In genomic region chr8:47994618-47995274, GRCm38 (mm10) we compare ENCODE assay signal across 9 mouse cellular contexts. TPM values are rescaled to one million over a fixed set of nuclear protein-coding genes. Genes with fewer than 3 reads are reported as not detected.
DNase-seq lines count a peak whose midpoint lies in the region; ATAC-seq and TF ChIP-seq lines count a peak whose summit lies in the region.
"Had no signal": no experiment of that assay in that cellular context is flagged by ENCODE, and none has a peak within 500 bp of the region (broad histone marks: within the 10 kb centered on the region; RNA-seq: fewer than 3 reads in every experiment).

No protein-coding gene starts in this region.

- no peaks in the 10 kb centered on the region for H3K9me3 ChIP-seq in liver, embryonic 14.5 days (ENCODE audit: control insufficient read depth, low read length)
- H3K9me3 ChIP-seq in midbrain, embryonic 15.5 days = no peaks in the 10 kb centered on the region

- no peak overlapping the region for H3K4me3 ChIP-seq in liver, embryonic 14.5 days (ENCODE audit: insufficient read depth in 1 of 2, low read depth in 2 of 2, low read length in 2 of 2)
- no peak overlapping the region for H3K4me3 ChIP-seq in midbrain, embryonic 15.5 days

- H3K27me3 ChIP-seq in liver, embryonic 14.5 days (ENCODE audit: control insufficient read depth, insufficient read depth, low read length) = 0 out of 2 replicates have a peak, but pooled peaks cover 2% of the 10 kb centered on the region
- no peaks in the 10 kb centered on the region for H3K27me3 ChIP-seq in midbrain, embryonic 15.5 days (replicated peaks)

- 0 out of 4 replicates have a peak, but pooled peaks cover 0 to 2% of the 10 kb centered on the region in 2 experiments for H3K4me1 ChIP-seq in liver, embryonic 14.5 days (replicated peaks; ENCODE audit: control insufficient read depth in 2 of 2, insufficient read depth in 2 of 2, low read length in 1 of 2)
- peaks cover 8% of the 10 kb centered on the region for H3K4me1 ChIP-seq in midbrain, embryonic 15.5 days

- no peak for TF ChIP-seq EP300 in liver, embryonic 14.5 days (IDR thresholded peaks at IDR 0.05; ENCODE audit: low read depth)

- no peaks in the 10 kb centered on the region for H3K36me3 ChIP-seq in liver, embryonic 14.5 days (replicated peaks; ENCODE audit: control insufficient read depth, insufficient read depth, low read depth)
- no peaks in the 10 kb centered on the region for H3K36me3 ChIP-seq in midbrain, embryonic 15.5 days (replicated peaks)

- no peak for ATAC-seq in liver, embryonic 14.5 days (ENCODE audit: insufficient read depth)
- ATAC-seq in midbrain, embryonic 15.5 days (replicated peaks) = no peak

- no peak for TF ChIP-seq CTCF in liver, embryonic 14.5 days (IDR thresholded peaks at IDR 0.05; ENCODE audit: low read depth)

- H3K4me2 ChIP-seq in liver, embryonic 14.5 days (ENCODE audit: low read depth) = peak overlapping the region; percentile 18; the same call in 1 of the 2 replicates
- no peak overlapping the region for H3K4me2 ChIP-seq in midbrain, embryonic 15.5 days

- WGBS in liver, embryonic 14.5 days (ENCODE audit: insufficient replicate concordance) = 61% methylated on average over 25 of the region's 25 CpGs
- WGBS in midbrain, embryonic 15.5 days = 70% methylated on average over 25 of the region's 25 CpGs

- no peak overlapping the region for H3K9ac ChIP-seq in liver, embryonic 14.5 days (replicated peaks)
- no peak overlapping the region for H3K9ac ChIP-seq in midbrain, embryonic 15.5 days

- intact Hi-C loops in heart, postnatal 10 days (cut with DNase I) = loop anchor here (5.0 kb wide), 1 partner anchor 122 kb away; no protein-coding TSS in a partner anchor

- H3K27ac ChIP-seq in liver, embryonic 14.5 days = no peak overlapping the region
- H3K27ac ChIP-seq in midbrain, embryonic 15.5 days = no peak overlapping the region

- DNase-seq in lung, adult 18-20 months = peak; percentile 38 to 40
- no peak for DNase-seq in lung, postnatal 25 days (ENCODE audit: low spot score)
- peak; percentile 54 to 59 for DNase-seq in heart, postnatal 10 days
- no peak for DNase-seq in liver, embryonic 14.5 days (ENCODE audit: low read depth in 3 of 3, low spot score in 3 of 3)
- no peak for DNase-seq in spleen, postnatal 36 days (ENCODE audit: low spot score in 2 of 2)
- no peak for DNase-seq in frontal cortex, postnatal 14 days (ENCODE audit: low spot score in 2 of 2)
- no peak for DNase-seq in layer of hippocampus, adult 8-10 months (ENCODE audit: low spot score in 2 of 2)
- DNase-seq: left cerebral cortex, postnatal 4 days had no signal

RNA-seq across cellular contexts. Expression of gene Wwc2, which starts 4.0 kb away (rescaled TPM):
- 10 to 100 TPM; 40.2 to 41.5 TPM for total RNA-seq in heart, postnatal 10 days (2021)
- 0.63 and 0.90 TPM in 2 replicates for polyA plus RNA-seq in liver, embryonic 14.5 days (2012; rRNA removed)
- 1.0 TPM in 2 replicates for polyA plus RNA-seq in liver, embryonic 14.5 days (2014; fragmentation: Nextera tagmentation; extraction: Ambion mirVana)
- 5.6 and 5.9 TPM in 2 replicates for polyA plus RNA-seq in midbrain, embryonic 15.5 days (2015; fragmentation: Nextera tagmentation; extraction: Ambion mirVana)
- total RNA-seq in layer of hippocampus, adult 8-10 months (2022) = 10 to 100 TPM; 23.4 to 25.9 (median 24.6) TPM

Comparison
In these comparisons a context has a peak if more than half of its experiments do, and no peak if none do; other contexts are left out.
1. DNase-seq: peak in lung, adult 18-20 months (2 of 2) and heart, postnatal 10 days (2 of 2); none in lung, postnatal 25 days (single experiment), liver, embryonic 14.5 days (0 of 3), spleen, postnatal 36 days (0 of 2), frontal cortex, postnatal 14 days (0 of 2) and layer of hippocampus, adult 8-10 months (0 of 2).